Mouse (Mus musculus): Measurements from ENCODE around the gene Nfatc4. TPM values are rescaled to one million over a fixed set of nuclear protein-coding genes. Genes with fewer than 3 reads are reported as not detected.

The Nfatc4 gene
- total and polyA plus RNA-seq, 3 experiments: not detected

DNA sequence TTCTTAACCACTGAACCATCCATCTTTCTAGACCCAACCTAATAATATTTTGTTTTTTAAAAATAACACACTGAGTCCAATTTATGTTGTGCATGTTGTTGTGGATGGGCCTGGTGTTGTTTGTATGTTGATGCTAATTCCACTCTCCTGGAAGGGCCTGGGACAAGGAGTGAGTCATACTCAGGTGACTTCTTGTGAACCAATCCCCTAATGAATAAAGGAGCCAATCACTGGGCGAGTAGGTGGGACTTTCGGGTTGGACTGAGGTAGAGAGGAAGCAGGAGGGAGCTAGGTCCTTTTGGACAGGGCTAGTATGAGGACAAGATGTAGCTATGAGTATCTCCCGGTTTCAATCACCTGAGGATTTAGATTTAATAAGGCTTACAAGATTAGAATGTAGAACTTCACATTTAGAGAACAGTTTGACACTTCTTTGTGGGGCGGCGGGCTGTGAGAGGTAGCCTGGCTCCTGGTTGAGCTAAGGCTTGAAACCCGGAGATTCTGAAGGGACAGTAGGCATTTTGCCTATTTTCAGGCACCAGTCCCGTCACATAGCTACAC lies 3.0 kb upstream of the Nfatc4 start:
- in situ Hi-C loops (cut with MboI; ENCODE audit: low pct_ligation_motif_present, low pct_unique_long_range_greater_than_20kb, low sequenced_read_pairs) (loop anchor here (5.0 kb wide), 1 partner anchor 42 kb away; no protein-coding TSS in a partner anchor), dilution Hi-C loops (cut with MboI; ENCODE audit: extremely low pct_ligation_motif_present, extremely low pct_unique_long_range_greater_than_20kb, low sequenced_read_pairs) (no loop called here)
- no peaks in the 10 kb centered on the region for H3K9me3 ChIP-seq (replicated peaks; ENCODE audit: low read length)
- H3K79me2 ChIP-seq (replicated peaks; ENCODE audit: control insufficient read depth, extremely low read depth, insufficient read depth, poor library complexity, severe bottlenecking): no peaks in the 10 kb centered on the region
- H3K4me1 ChIP-seq (ENCODE audit: control insufficient read depth in 1 of 2, insufficient read depth in 2 of 2): no peaks in the 10 kb centered on the region
- no peak for TF ChIP-seq MEF2A (IDR thresholded peaks at IDR 0.05; ENCODE audit: borderline replicate concordance, low read depth, low read length)
- TF ChIP-seq PAX5 (IDR thresholded peaks at IDR 0.05; ENCODE audit: low read length): no peak
- TF ChIP-seq NELFE (IDR thresholded peaks at IDR 0.05; ENCODE audit: low read depth, low read length): no peak
- no peak for TF ChIP-seq ZC3H11A (IDR thresholded peaks at IDR 0.05; ENCODE audit: low read depth, low read length)
- no peak for TF ChIP-seq SMC3 (IDR thresholded peaks at IDR 0.05; ENCODE audit: low read depth, low read length)
- no peak for TF ChIP-seq ZMIZ1 (IDR thresholded peaks at IDR 0.05; ENCODE audit: low read depth, low read length)
- no peak for TF ChIP-seq POLR2AphosphoS2 (IDR thresholded peaks at IDR 0.05; ENCODE audit: low read depth, low read length)
- no peak for TF ChIP-seq POLR2A (IDR thresholded peaks at IDR 0.05; ENCODE audit: low read depth, low read length)
- no peak for TF ChIP-seq UBTF (IDR thresholded peaks at IDR 0.05; ENCODE audit: low read depth, low read length)
- no peak for TF ChIP-seq EP300 (IDR thresholded peaks at IDR 0.05; ENCODE audit: low read length)
- no peak for TF ChIP-seq JUND (conservative IDR thresholded peaks at IDR 0.05; ENCODE audit: low read depth, low read length)
- no peak for TF ChIP-seq BHLHE40 (IDR thresholded peaks at IDR 0.05; ENCODE audit: low read depth, low read length)
- TF ChIP-seq ZKSCAN1 (IDR thresholded peaks at IDR 0.05; ENCODE audit: borderline replicate concordance, low read depth, low read length): no peak
- no peak for TF ChIP-seq JUN (IDR thresholded peaks at IDR 0.05; ENCODE audit: insufficient read depth, low read depth, low read length)
- no peak for TF ChIP-seq E2F4 (IDR thresholded peaks at IDR 0.05; ENCODE audit: insufficient replicate concordance, low read depth, low read length)
- no peak for TF ChIP-seq ZNF384 (IDR thresholded peaks at IDR 0.05; ENCODE audit: low read depth, low read length)
- TF ChIP-seq ETS1 (conservative IDR thresholded peaks at IDR 0.05; ENCODE audit: low read depth, low read length): no peak
- no peak for TF ChIP-seq SIN3A (IDR thresholded peaks at IDR 0.05; ENCODE audit: low read length)
- TF ChIP-seq ELF1 (IDR thresholded peaks at IDR 0.05; ENCODE audit: low read depth, low read length): no peak
- H3K9ac ChIP-seq (ENCODE audit: insufficient read depth, low read depth): no peak overlapping the region
- no peak for DNase-seq (ENCODE audit: extremely low read depth)
- no peak overlapping the region for H3K27ac ChIP-seq (ENCODE audit: insufficient read depth, low read depth)
- peaks cover 7% of the 10 kb centered on the region for H3K27me3 ChIP-seq (replicated peaks)
- no peak overlapping the region for H3K4me2 ChIP-seq (ENCODE audit: insufficient read depth, low read depth, poor library complexity, severe bottlenecking)
- no peaks in the 10 kb centered on the region for H3K36me3 ChIP-seq (replicated peaks in 1 of 2; ENCODE audit: control insufficient read depth in 1 of 2, insufficient read depth in 1 of 2, low read length in 1 of 2)
- no peak overlapping the region for H3K4me3 ChIP-seq (replicated peaks in 1 of 3; ENCODE audit: low read depth in 2 of 3, low read length in 2 of 3, poor library complexity in 1 of 3)

DNA sequence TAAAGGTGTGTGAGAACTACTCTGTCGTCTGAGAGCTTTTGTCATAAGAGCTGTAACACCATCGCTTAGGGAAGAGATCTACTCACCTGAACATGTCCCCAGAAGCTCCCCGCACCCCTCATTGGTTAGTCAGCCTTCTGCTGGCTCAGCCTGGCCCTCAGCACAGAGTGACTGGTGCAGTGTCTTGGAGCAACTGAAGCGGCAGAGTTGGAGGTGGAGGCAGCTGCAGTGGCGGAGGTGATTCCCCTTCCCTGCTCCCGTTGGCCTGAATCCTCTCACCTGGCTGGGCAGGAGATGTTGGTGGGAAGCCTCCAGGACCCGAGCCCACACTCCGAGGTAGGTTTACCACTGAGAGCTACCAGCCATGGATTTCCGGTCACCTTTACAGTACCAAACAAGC lies 2.4 kb upstream of the Nfatc4 start:
- Histone ChIP-seq H3K9me3 (replicated peaks; ENCODE audit: low read length) (no peaks in the 10 kb centered on the region), H3K36me3 (replicated peaks in 1 of 2; ENCODE audit: control insufficient read depth in 1 of 2, insufficient read depth in 1 of 2, low read length in 1 of 2) (no peaks in the 10 kb centered on the region), H3K4me2 (ENCODE audit: insufficient read depth, low read depth, poor library complexity, severe bottlenecking) (no peak overlapping the region), H3K4me1 (ENCODE audit: control insufficient read depth in 1 of 2, insufficient read depth in 2 of 2) (no peaks in the 10 kb centered on the region), H3K27me3 (replicated peaks) (peaks cover 7% of the 10 kb centered on the region), H3K9ac (ENCODE audit: insufficient read depth, low read depth) (no peak overlapping the region), H3K79me2 (replicated peaks; ENCODE audit: control insufficient read depth, extremely low read depth, insufficient read depth, poor library complexity, severe bottlenecking) (no peaks in the 10 kb centered on the region), H3K27ac (ENCODE audit: insufficient read depth, low read depth) (no peak overlapping the region), H3K4me3 (replicated peaks in 1 of 3; ENCODE audit: low read depth in 2 of 3, low read length in 2 of 3, poor library complexity in 1 of 3) (no peak overlapping the region)
- dilution Hi-C loops (cut with MboI; ENCODE audit: extremely low pct_ligation_motif_present, extremely low pct_unique_long_range_greater_than_20kb, low sequenced_read_pairs) (no loop called here), in situ Hi-C loops (cut with MboI; ENCODE audit: low pct_ligation_motif_present, low pct_unique_long_range_greater_than_20kb, low sequenced_read_pairs) (loop anchor here (5.0 kb wide), 1 partner anchor 42 kb away; no protein-coding TSS in a partner anchor)
- no peak for DNase-seq (ENCODE audit: extremely low read depth)
- no peak for TF ChIP-seq KAT2A (IDR thresholded peaks at IDR 0.05; ENCODE audit: insufficient replicate concordance, low read length)
- TF ChIP-seq ZMIZ1 (IDR thresholded peaks at IDR 0.05; ENCODE audit: low read depth, low read length): no peak
- TF ChIP-seq ETS1 (conservative IDR thresholded peaks at IDR 0.05; ENCODE audit: low read depth, low read length): no peak

Measured in CH12.LX (cell line).